Comparison of ENCODE assay signal across 10 mouse cellular contexts in the genomic region with DNA sequence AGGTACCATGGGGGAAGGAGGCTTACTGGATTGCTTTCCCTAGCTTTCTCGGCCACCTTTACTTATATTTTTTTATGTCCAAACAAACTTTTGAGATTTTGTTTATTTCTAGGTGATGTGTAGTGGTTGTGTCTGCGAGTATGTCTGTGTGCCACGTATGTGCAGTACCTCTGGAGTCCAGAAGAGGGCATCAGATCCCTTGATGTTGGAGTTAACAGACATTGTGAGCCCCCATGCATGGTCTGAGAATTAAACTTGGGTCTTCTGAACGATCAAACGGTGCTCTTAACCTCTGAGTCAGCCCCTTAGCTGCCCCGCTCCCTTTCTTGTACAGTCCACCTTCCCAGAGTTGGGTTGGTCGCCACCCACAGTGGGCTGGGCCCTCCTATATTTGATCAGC. TPM values are rescaled to one million over a fixed set of nuclear protein-coding genes. Genes with fewer than 3 reads are reported as not detected.
DNase-seq lines count a peak whose midpoint lies in the region; ATAC-seq lines count a peak whose summit lies in the region.
"Had no signal": no experiment of that assay in that cellular context is flagged by ENCODE, and none has a peak within 500 bp of the region (broad histone marks: within the 10 kb centered on the region; RNA-seq: fewer than 3 reads in every experiment).

No protein-coding gene starts in this region.

- DNase-seq in CD4-positive, CD25-positive, alpha-beta regulatory T cell, adult 2 months (ENCODE audit: low read depth, low spot score): peak; percentile 62
- peak; percentile 55 for DNase-seq in left cerebral cortex, postnatal 4 days
- no peak for DNase-seq in left cerebral cortex, postnatal 25 days (ENCODE audit: low spot score in 2 of 2)
- peak; percentile 14 for DNase-seq in T-cell, adult 2 months (ENCODE audit: low spot score)
- DNase-seq in splenic B cell, adult 2 months (ENCODE audit: low read depth, low spot score): peak; percentile 67
- no peak for DNase-seq in urinary bladder, postnatal 10 days (ENCODE audit: low spot score)
- DNase-seq in heart, adult 9 months (ENCODE audit: low spot score in 2 of 2): no peak
- DNase-seq: liver, embryonic 13.5 days had no signal

- no peak for ATAC-seq in CD4-positive, CD25-positive, alpha-beta regulatory T cell, adult 4 months

- H3K36me3 ChIP-seq in splenic B cell, adult 2 months (ENCODE audit: control insufficient read depth, insufficient read depth, low read length, poor library complexity, severe bottlenecking): no peaks in the 10 kb centered on the region
- H3K36me3 ChIP-seq: forebrain, embryonic 10.5 days; liver, embryonic 13.5 days had no signal

- no peaks in the 10 kb centered on the region for H3K27me3 ChIP-seq in splenic B cell, adult 2 months (ENCODE audit: control insufficient read depth, insufficient read depth, low read length, poor library complexity, severe bottlenecking)
- H3K27me3 ChIP-seq: liver, embryonic 13.5 days had no signal

- intact Hi-C loops in left cerebral cortex, postnatal 4 days (cut with DNase I): no loop called here
- intact Hi-C loops in left cerebral cortex, postnatal 25 days (cut with DNase I): no loop called here

RNA-seq across cellular contexts. Expression of a gene that starts 4.4 kb away (rescaled TPM):
- polyA plus RNA-seq in CD4-positive, CD25-positive, alpha-beta regulatory T cell, adult 4 months (2017; shearing (Covaris generic)): 10 to 100 TPM; 15.4 to 20.7 TPM
- total RNA-seq in left cerebral cortex, postnatal 4 days (2021): 100 to 1,000 TPM; 206 to 207 TPM
- 100 to 1,000 TPM; 166 to 187 TPM for total RNA-seq in left cerebral cortex, postnatal 25 days (2021)

Comparison
In these comparisons a context has a peak if more than half of its experiments do, and no peak if none do; other contexts are left out.
1. DNase-seq: peak in CD4-positive, CD25-positive, alpha-beta regulatory T cell, adult 2 months (single experiment), left cerebral cortex, postnatal 4 days (single experiment), T-cell, adult 2 months (single experiment) and splenic B cell, adult 2 months (single experiment); none in left cerebral cortex, postnatal 25 days (0 of 2), urinary bladder, postnatal 10 days (single experiment) and heart, adult 9 months (0 of 2).